Mouse (Mus musculus) adrenal gland, adult 8-10 months (tissue): Measurements from ENCODE around the gene Kank1. TPM values are rescaled to one million over a fixed set of nuclear protein-coding genes. Genes with fewer than 3 reads are reported as not detected.
A peak's percentile ranks its signal among the peaks of the same experiment; 100 is the strongest.

ENCODE experiments used
- DNase-seq: peaks from one replicate; pipeline ENCODE4 v3.0.0; 2022
- total RNA-seq, 4 experiments: library from RNA; stranded (reverse); gene quantifications; 2 replicates each; pipeline ENCODE4 v1.2.4; 2022

Gene Kank1
- total RNA-seq, 4 experiments from 2014 or later, result 8.9 to 18.6 (median 16.8) TPM

DNA sequence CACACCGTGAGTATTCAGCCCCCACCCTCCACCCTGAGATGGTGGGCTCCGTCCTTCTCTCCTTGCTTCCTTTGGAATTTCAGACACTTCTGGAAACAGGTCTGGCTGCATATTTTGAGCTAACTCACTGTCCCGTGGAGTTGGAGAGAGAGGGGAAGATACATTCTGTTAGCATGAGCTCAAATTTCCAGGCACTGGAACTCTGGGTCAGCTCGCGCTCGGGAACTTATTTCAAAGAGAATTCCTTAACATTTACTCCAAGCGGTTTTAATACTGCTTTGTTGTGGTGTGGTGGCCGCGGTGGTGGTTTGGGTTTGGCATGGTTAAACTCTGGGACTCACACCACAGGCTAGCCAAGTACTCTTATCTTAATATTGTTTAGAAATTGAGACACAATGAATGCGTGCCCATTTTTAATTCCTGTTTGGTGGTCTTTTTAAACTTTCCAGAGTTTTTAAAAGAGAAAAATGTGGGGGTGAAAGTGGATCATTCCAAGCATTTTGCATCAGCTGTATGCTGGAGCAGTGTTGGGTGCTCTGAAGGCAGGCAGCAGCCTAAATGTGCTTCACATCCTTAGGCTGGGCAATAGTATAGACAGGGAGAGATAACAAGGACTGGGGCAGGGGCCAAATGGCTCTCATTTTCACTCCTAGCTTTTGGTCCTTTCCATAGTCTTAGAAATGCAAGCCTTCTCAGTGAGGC, 170.6 kb downstream of the Kank1 start:
- no peak for DNase-seq

DNA sequence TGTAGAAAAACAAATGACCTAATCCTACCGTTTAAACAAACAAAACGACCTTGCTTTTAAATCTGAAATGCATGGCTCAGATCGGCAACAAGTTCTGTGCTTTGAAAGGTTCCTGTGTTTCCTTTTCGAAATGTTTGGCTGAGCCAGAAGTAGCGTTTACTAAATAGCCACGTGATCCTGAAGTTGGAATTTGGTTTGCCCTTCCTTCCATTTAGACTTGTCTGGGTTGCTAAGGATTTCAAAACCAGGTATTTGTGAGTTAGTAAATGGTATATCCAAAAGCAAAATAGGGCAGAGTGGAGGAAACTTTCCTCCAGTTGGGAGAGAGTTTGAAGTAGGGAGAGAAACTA, 171.1 kb downstream of the Kank1 start:
- DNase-seq, result no peak

DNA sequence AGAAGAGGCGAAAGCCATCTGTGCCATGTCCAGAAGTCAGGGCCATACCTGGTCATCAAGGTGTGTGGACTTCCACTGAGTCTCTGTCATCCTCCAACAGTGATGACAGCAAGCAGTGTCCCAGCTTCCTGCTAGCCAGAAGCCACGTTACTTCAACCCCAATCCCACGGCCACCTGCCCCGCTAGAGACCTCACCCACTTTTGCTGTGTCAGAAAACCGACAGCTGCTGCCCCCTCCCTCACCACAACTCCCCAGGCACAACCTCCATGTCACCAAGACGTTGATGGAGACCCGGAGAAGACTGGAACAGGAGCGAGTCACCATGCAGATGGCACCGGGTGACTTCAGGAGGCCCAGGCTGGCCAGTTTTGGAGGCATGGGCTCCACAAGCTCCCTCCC, 172.5 kb downstream of the Kank1 start:
- DNase-seq, result no peak

DNA sequence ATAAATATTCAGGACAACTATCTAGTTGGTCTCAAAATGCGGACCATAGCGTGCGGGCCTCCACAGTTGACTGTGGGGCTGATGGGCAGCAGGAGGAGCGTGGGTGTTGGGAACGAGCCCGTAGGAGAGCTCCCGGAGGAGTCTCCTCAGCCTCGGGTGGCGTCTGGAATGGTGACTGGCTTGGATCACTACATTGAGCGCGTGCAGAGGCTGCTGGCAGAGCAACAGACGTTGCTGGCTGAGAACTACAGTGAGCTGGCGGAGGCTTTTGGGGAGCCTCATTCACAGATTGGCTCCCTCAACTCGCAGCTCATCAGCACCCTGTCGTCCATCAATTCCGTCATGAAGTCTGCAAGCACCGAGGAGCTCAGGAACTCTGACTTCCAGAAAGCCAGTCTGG, 174.6 kb downstream of the Kank1 start:
- DNase-seq, result no peak

DNA sequence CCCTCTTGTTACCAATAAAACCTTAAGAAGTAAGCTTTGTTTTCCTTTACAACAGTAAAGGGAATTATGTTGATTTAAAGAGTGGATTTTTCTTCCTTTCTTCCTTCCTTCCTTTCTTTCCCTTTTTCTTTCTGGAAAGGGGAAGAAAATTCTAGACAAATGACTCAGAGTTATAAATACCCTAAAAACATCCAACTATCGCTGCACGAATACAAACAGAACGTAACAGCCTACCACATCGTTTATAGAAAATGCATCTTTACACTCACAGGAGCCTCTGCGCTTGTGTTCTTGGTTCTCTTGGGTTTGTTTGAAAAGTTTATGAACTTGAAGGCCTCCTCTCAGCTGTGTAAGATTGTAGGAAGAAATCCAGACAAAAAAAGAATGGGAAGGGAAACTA, 178.7 kb downstream of the Kank1 start:
- no peak for DNase-seq

DNA sequence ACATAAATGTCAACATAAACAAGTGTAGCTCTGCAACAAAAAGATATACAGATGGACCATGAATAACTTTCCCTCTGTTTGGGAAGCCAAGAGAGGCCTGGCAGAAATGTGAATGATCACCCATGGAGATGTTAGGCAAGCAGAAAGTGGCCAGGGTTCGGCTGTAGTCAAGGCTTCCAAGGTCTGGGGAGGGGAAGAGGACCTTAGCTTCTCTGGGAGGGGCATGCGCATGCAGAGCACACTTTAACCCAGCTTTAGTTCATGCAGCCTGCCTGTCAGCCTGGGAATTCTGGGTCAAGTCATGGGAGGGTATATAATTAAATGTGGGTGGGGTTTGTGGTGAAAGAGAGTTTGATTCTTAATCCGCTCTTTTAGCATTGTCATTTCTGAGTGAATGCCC, 180.9 kb downstream of the Kank1 start:
- no peak for DNase-seq

DNA sequence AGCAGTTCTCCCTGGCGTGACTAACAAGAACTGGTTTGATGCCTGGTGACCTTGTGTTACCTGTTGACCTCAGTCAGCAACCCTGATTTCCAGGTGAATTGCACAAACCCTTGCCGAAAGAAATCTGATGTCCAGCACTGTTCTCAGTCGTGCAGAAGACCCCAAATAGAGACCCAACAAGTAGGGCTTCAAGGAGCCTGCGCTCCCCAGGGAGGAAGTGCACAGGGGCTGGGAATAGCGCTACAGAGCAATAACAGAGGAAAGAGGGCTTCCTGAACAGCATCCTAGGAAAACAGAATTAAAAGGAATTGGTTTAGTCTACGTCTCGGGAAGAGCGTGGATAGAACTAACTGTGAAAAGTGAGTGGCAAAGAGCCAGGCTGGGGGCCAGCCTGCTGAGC, 183.2 kb downstream of the Kank1 start:
- DNase-seq, result no peak

DNA sequence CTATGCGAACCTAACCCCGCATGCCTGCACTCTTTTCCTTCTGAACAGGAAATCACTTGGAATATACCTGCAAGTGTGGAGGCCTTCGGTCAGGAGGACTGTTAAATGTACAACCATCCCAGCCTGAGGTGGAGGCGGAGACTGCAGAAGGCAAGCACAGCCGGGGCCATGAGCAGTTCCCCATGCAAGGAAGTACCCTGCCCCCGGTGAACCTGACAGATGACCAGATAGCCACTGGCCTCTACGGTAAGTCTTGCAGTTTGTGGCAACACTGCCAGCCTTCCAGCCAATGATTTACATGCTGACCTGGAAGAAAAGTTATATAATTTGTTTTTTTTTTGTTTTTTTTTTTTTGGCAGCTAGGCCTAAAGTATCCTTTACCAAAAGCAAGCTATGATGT, 185.3 kb downstream of the Kank1 start:
- no peak for DNase-seq

DNA sequence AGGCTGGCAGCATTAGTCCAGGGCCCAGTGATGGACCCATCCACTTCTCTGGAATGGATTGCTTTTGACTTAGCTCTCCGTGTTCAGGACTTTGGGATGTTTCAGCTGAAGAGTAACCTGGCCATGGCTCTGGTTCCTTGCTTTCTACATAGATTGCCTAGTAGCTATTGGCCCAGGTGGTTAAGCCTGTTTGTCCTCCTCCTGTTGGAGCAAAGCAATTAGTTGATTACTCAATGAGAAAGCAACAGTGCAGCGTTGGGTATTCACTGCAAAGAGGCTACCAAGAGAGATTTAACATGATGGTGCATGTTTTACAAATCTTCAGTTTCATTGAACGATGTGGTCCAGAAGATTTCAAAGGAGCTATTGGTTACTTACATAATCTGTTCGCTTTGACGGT, 186.6 kb downstream of the Kank1 start:
- DNase-seq, result no peak

DNA sequence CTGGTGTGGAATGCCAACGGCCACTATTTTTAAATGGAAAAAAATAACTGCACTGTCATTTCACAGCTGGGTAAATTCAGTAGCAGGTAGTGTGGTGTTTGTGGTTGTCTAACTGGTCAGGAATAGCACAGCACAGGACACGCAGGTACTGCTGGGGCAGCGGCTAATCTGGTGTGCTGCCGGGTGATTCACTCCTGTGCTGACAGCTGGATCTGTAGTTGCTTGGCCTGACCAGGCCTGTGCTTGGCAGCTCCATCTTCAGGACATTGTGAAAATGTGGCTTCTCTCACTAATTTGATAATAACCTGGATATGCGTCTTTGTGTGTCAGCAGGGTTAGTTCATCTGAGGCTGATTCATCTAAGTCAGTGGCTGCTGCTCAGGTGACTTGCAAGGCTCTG, 189.7 kb downstream of the Kank1 start:
- DNase-seq, result no peak

DNA sequence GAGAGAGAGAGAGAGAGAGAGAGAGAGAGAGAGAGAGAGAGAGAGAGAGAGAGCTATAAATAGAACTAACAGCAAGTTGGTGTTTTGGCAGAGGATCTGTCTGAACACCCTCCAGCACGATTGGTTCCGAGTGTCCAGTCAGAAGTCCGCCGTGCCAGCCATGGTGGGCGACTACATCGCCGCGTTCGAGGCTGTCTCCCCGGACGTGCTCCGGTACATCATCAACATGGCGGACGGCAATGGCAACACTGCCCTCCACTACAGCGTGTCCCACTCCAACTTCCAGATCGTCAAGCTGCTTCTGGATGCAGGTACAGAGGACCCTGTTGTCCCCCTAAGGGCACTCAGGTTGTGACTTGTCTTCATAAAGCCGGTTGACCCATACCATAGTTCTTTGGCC, 191.1 kb downstream of the Kank1 start:
- no peak for DNase-seq

DNA sequence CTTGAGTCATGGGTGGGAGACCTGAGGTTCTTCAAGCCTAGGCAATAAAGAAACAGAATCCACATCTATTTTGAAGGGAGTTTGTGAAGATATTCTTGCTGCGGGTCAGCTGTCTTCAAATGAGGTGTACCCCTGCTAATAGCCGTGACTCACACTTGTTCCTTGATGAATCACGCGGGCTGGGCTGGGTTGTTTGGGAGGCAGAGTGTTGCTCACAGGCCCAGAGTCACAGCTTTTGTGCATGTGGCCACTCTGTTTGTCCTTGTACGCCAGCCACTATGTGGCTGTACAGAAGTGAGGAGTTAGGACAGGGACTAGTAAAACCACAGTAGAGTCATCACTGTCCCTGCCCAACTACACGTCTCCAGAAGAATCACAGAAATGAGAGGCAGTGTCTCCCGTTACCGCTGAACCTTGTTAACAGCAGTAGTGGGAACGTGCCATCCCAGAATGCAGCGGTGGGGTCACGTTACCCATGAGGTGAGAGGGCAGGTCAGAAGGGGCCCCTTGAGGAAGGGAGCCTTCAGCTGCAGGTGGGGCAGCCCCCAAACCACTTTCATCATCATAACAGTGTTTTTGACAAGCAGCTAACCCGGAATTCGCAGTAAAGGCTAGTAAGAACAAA, 191.7 kb downstream of the Kank1 start:
- peak; percentile 28 for DNase-seq

DNA sequence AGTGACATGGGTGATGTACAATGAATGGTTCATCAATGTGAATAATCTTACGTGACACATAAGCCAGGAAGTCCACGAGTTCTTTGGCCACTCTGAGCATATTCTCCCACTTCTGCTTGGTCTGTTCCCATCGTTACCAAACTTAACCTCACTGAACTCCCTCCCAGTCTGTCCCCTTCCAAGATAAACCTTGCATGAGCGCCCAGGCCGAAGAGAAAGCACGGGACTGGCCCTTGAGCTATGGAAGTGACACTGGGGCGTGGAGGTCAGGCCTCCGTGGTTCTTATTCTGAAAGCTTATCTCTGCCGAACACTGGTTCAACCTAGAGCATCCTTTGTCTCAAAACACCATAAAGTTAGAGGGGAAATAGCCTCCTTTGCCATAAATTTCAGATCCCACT, 194.7 kb downstream of the Kank1 start:
- no peak for DNase-seq

DNA sequence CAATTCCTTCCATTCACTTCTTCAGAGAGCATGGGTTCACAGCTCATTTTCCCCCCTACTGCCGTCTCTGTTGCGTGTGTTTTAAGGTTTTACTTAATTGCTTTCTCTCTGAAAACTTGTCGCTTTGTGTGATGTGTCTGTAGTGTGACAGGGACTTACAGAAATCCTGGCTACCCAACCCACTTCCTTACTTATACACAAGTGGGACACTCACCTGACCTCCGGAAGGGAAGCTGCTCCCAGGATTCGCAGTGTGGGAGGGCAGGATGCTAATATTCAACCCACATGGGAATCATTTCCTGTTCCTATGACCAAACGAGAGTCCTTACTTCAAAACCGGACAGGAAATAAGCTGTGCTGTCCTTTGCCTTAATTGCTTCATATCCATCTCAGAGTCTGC, 195.1 kb downstream of the Kank1 start:
- no peak for DNase-seq

DNA sequence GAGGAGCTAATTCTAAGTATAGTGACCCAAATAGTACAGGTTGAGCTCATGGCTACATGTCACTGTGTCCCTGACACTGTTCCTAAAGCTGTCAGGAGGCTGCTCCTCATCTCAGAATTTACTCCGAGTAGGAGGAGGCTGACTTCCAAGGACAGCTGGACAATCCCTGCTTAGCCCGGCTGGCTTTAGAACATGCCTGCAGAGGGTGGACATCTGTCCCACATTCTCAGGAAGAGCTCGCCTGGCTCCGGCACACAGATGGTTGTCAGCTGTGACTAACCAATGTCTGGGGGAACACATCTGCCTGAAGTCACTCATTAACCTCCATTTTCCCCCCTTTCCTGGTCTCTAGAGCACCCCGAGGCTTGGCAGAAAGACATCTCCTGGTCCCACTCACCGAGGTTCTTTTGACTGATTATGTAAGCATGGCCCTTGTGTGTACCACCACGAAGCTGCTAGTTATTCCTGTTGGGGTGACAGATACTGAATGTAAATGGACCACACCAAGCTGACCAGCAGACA, 196.5 kb downstream of the Kank1 start:
- DNase-seq, result no peak

DNA sequence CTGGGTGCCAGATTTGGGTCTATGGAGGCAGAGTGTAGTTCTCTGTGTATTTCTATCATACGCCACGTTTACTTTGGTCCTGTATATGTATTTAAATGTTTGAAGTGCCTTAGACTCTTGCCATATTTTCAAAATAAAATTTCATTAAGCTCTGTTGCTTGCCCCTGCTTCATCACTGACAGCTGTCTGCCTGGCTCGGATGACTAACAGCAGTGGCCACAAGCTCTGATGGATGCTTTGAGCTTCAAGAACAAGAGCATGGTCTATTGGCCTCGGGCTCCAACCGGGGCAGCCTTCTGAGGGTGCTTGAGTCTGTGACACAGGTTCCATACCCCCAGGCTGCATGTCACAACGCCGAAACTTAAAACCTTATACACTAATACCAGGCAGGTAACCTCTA, 197.6 kb downstream of the Kank1 start:
- no peak for DNase-seq

DNA sequence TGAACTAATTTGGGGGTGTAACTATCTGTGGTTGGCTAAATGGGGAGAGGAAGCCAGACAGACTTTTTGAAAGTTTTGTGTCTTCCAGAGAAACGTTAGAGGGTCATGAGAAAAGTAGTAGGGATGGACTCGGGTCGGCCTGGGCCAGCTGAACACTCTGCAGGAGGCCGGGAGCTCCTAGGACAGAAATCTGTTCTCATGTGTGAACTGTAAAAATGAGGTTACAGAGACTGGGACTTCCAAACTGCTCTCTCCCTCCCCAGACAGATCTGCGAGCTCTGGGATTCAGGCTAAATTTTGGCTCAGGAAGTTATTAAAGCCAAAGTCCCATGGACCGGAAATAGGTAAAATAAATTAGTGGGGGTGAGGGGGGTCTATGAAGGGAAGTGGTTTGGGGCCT, 198.0 kb downstream of the Kank1 start:
- DNase-seq, result no peak

DNA sequence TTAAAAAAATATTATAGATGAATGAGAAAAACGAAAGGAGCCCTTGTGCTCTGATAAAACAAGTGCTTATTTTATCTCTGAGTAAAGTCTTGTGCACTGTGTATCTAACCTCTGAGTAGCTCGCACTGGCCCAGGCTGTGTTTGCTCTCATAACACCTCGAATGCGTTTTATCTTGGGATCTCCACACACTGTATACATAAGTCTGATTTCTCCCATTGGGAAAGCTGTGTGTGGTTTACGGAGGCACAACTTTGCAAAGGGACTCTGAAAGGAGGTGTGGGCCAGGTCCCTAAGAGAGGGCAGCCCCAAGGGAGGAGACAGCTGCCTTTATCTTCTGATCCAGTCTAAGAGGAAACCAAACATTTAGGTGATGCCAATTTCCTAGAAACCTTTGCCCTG, 198.6 kb downstream of the Kank1 start:
- no peak for DNase-seq

DNA sequence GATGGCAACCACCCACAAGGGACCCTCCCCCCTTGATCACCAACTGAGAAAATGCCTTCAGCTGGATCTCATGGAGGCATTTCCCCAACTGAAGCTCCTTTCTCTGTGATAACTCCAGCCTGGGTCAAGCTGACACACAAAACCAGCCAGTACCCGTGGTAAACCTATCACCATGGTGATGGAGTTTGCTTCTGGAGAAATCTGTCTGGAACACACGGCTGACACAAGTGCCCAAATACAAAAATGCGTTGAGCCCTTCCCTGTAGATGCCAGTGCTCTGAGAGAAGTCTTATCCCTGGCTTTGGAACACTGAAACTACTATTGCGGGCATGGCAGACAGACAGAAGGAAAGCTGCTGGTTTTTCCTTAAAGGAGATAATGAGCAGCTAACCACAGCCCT, 199.4 kb downstream of the Kank1 start:
- no peak for DNase-seq

DNA sequence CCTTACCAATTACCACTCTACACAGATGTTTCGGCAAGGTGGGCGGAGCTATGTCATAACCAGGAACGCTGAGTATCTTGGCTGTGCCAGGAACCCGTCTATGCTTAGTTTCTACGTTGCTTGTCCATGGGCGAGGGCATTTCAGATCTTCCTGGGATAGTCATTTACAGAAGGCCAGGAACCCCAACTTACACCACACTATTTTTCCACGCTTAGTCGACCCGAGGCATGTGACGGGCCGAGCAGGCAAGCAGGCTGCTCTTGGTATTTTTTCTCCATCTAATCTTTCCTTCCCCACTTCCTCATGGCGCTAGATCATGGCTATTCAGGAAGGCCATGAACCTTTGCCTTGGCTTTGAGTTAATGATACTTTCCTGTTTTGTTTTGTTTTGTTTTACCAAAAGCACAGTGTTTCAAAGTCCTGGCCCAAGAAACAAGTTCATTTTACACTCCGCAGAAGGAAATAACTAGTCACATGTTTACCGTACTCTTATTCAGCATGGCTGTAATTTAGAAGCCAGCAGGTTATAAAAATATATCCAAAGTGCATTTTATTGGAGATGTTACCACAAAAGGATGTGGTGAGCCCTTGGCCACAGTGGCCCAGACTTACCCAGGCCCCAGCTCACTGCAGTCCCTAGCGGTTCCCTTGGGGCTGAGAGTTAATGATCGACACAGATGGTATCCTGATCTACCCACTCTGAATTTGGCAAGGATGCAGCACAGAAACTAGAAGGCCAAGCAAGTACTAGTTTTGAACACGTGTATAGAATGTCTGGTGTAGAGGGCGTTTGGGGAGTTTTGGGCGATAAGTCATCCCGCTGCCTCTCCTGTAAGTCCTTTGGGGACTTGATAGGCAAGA, 200.2 kb downstream of the Kank1 start:
- DNase-seq, result no peak

DNA sequence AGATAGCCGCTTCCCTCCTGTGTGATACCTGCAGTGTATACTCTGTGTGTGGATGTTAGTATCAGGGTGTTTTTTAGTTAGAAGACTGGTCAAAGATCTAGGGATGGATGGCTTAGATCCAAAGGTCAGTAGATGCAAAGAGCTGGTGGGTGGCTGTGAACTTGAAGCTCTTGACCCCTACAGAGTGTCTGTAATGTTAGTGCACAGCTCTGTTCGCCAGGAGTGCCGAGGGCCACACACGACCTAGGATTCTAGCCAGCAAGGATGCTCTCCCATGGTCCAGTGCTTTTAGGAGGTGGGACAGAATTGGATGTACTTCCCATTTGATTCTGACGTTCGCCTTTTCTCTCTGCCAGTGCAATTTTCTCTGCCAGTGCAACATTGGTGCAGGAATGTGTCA, 201.5 kb downstream of the Kank1 start:
- no peak for DNase-seq

DNA sequence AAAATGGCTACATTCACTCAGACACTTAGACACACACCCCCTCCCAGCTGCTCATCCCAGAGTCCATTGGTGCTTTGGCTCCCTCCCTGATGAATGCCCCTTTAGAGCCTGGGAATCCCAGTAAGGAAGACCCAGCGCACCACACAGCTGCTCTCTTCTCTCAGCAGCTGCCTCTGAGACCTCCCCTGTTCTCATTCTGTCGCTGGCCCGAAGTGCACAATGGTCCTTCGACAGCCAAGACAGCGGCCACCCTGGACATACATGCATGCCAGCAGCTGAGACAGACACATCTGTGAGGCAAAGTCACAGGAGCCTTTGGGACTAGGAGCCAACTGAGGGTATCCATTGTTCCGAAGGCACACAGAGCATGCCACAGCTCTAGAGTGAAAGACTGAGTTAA, 203.0 kb downstream of the Kank1 start:
- no peak for DNase-seq

DNA sequence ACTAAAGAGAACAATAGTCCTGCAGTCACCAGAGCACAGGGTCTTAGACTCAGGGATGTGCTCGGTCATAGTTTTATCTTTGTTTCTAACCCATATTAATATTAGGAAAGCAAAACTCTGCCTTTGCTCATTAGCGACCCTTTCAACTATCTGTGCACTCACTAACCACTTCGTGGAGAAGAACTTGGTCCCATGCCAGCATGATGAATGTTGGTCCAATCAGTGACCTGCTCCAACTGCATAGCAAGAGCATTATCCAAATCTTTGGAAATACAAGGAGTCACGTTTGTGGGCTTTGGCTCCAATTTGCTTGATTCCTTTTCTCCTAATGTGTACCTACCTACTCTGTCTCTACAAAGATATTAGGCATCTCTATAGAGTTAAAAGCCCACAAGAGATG, 204.0 kb downstream of the Kank1 start:
- DNase-seq, result no peak

DNA sequence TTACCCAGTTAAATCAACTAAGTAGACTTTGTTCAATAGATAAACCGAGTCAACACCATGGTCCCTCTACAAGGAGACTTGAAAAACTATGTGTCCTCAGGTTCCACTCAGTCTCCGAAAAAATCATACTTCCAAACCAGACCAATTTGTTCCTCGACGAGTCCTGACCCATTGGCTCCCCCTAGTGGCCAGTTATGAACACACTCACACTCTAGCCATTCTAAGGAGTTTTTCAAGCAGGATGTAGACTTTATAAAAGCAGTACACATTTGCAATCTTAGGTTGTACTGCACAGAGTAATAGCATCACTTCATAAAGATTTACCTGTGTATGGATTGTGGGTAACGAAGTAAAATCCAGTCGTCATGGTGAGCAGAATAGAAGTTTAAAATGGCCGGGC, 208.3 kb downstream of the Kank1 start:
- DNase-seq, result peak; percentile 25
